Mouse (Mus musculus): Measurements from ENCODE around the gene Gm20403. TPM values are rescaled to one million over a fixed set of nuclear protein-coding genes. Genes with fewer than 3 reads are reported as not detected.

Gene Gm20403
- total and polyA plus RNA-seq, 3 experiments, result not detected

- Histone ChIP-seq H3K27me3 (ENCODE audit: control insufficient read depth in 1 of 2, insufficient read depth in 2 of 2, low read length in 2 of 2) (no peaks in the 10 kb centered on the region), H3K36me3 (ENCODE audit: control insufficient read depth in 1 of 2, insufficient read depth in 2 of 2, low read length in 2 of 2) (peaks cover 35 to 53% of the 10 kb centered on the region in 2 experiments), H3K9me3 (replicated peaks; ENCODE audit: insufficient read depth, low read length) (no peaks in the 10 kb centered on the region), H3K4me1 (ENCODE audit: control insufficient read depth in 1 of 2, insufficient read depth in 2 of 2, low read length in 2 of 2) (peaks cover 31 to 34% of the 10 kb centered on the region in 2 experiments), H3K79me2 (ENCODE audit: control insufficient read depth, insufficient read depth, low read length, poor library complexity) (peaks cover 69% of the 10 kb centered on the region), H3K27ac (ENCODE audit: control insufficient read depth, low read depth, low read length) (peak overlapping the region; percentile 11), H3K4me3 (ENCODE audit: control insufficient read depth in 1 of 2, insufficient read depth in 1 of 2, low read depth in 2 of 2, low read length in 2 of 2) (no peak overlapping the region), H3K9ac (ENCODE audit: control insufficient read depth, low read depth, low read length, poor library complexity, severe bottlenecking) (peak overlapping the region; percentile 23)
- TF ChIP-seq NRF1 (IDR thresholded peaks at IDR 0.05; ENCODE audit: insufficient read depth, low read depth, low read length, poor library complexity, severe bottlenecking), result no peak
- TF ChIP-seq MAFK (IDR thresholded peaks at IDR 0.05; ENCODE audit: borderline replicate concordance, low read depth, low read length), result no peak
- TF ChIP-seq ETS1 (IDR thresholded peaks at IDR 0.05; ENCODE audit: low read depth, low read length), result no peak
- TF ChIP-seq MEF2A (IDR thresholded peaks at IDR 0.05; ENCODE audit: extremely low read depth, insufficient replicate concordance, low read depth, low read length, poor library complexity, severe bottlenecking), result no peak
- TF ChIP-seq ELF1 (IDR thresholded peaks at IDR 0.05; ENCODE audit: low read depth, low read length), result no peak
- no peak for TF ChIP-seq RAD21 (IDR thresholded peaks at IDR 0.05; ENCODE audit: low read depth, low read length)
- no peak for TF ChIP-seq GATA1 (IDR thresholded peaks at IDR 0.05; ENCODE audit: low read depth, low read length)
- no peak for TF ChIP-seq POLR2AphosphoS5 (IDR thresholded peaks at IDR 0.05; ENCODE audit: borderline replicate concordance, low read depth, low read length)
- no peak for TF ChIP-seq EP300 (IDR thresholded peaks at IDR 0.05; ENCODE audit: low read depth in 1 of 2, low read length in 2 of 2)
- peak; percentile 29 for DNase-seq (ENCODE audit: low read depth, low spot score)
Measured at GRCm38 (mm10) chr12:54982935-54983715, 3.2 kb downstream of the Gm20403 start.

DNA sequence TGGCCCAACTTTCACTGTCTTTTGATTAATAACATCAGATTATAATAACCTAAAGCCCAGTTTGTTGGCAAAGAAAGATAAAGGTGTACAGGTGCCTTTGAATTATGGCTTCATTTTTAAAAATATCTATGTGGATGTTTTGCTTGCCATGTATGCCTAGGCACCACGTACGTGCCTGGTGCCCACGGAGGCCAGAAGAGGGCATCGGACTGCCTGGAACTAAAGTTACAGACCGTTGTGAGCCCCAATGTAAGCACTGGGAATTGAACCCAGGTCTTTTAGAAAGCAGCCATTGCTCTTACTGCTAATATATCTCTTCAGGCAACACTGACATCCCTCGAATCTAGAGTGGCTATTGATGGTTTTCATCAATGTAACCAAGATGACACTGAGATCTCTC is 4.4 kb downstream of the Gm20403 start:
- Histone ChIP-seq H3K4me3 (ENCODE audit: control insufficient read depth in 1 of 2, insufficient read depth in 1 of 2, low read depth in 2 of 2, low read length in 2 of 2) (no peak overlapping the region), H3K27me3 (ENCODE audit: control insufficient read depth in 1 of 2, insufficient read depth in 2 of 2, low read length in 2 of 2) (no peaks in the 10 kb centered on the region), H3K9me3 (replicated peaks; ENCODE audit: insufficient read depth, low read length) (no peaks in the 10 kb centered on the region), H3K9ac (ENCODE audit: control insufficient read depth, low read depth, low read length, poor library complexity, severe bottlenecking) (no peak overlapping the region), H3K79me2 (ENCODE audit: control insufficient read depth, insufficient read depth, low read length, poor library complexity) (peaks cover 76% of the 10 kb centered on the region), H3K36me3 (ENCODE audit: control insufficient read depth in 1 of 2, insufficient read depth in 2 of 2, low read length in 2 of 2) (peaks cover 44 to 45% of the 10 kb centered on the region in 2 experiments), H3K27ac (ENCODE audit: control insufficient read depth, low read depth, low read length) (peak overlapping the region; percentile 52; the same call in 1 of the 2 replicates), H3K4me1 (ENCODE audit: control insufficient read depth in 1 of 2, insufficient read depth in 2 of 2, low read length in 2 of 2) (peaks cover 25% of the 10 kb centered on the region in 2 experiments)
- TF ChIP-seq CHD2 (IDR thresholded peaks at IDR 0.05; ENCODE audit: low read length) (no peak), MAZ (IDR thresholded peaks at IDR 0.05; ENCODE audit: low read depth, low read length) (no peak), EP300 (IDR thresholded peaks at IDR 0.05; ENCODE audit: low read depth in 1 of 2, low read length in 2 of 2) (no peak), NELFE (IDR thresholded peaks at IDR 0.05; ENCODE audit: low read depth, low read length) (no peak), SMC3 (IDR thresholded peaks at IDR 0.05; ENCODE audit: low read depth, low read length) (peak; percentile 17; the same call in 1 of the 2 replicates), POLR2A (IDR thresholded peaks at IDR 0.05; ENCODE audit: control insufficient read depth in 1 of 2, insufficient read depth in 1 of 2, low read depth in 1 of 2, low read length in 2 of 2, poor library complexity in 1 of 2) (no peak), ZMIZ1 (IDR thresholded peaks at IDR 0.05; ENCODE audit: low read depth, low read length) (no peak), USF2 (IDR thresholded peaks at IDR 0.05; ENCODE audit: borderline replicate concordance in 1 of 2, insufficient read depth in 1 of 2, low read depth in 1 of 2, low read length in 2 of 2) (no peak), MYC (IDR thresholded peaks at IDR 0.05; ENCODE audit: low read depth, low read length) (no peak), ZKSCAN1 (IDR thresholded peaks at IDR 0.05; ENCODE audit: low read depth, low read length) (no peak), E2F4 (IDR thresholded peaks at IDR 0.05; ENCODE audit: borderline replicate concordance, low read depth, low read length) (no peak), MAX (IDR thresholded peaks at IDR 0.05; ENCODE audit: low read length) (no peak), CTCF (IDR thresholded peaks at IDR 0.05 in 2 of 3, conservative IDR thresholded peaks at IDR 0.05 in 1 of 3; ENCODE audit: control insufficient read depth in 1 of 3, insufficient read depth in 1 of 3, low read depth in 2 of 3, low read length in 3 of 3, poor library complexity in 1 of 3, severe bottlenecking in 1 of 3) (peak in 2 of 3 experiments; percentile 25 to 52; a peak in 4 of 6 replicates), BHLHE40 (IDR thresholded peaks at IDR 0.05; ENCODE audit: borderline replicate concordance, low read depth, low read length) (no peak), MAFK (IDR thresholded peaks at IDR 0.05; ENCODE audit: borderline replicate concordance, low read depth, low read length) (no peak), CHD1 (IDR thresholded peaks at IDR 0.05; ENCODE audit: low read depth, low read length) (no peak)
- peak; percentile 33 for DNase-seq (ENCODE audit: low read depth, low spot score)
